Mouse (Mus musculus) megakaryocyte, embryonic 14.5 days (primary cell): Measurements from ENCODE around the gene Wdr66.

Source experiments
- FLI1 ChIP-seq: IDR thresholded peaks from 2 replicates; pipeline ENCODE4 v1.6.1; 2012; ENCODE audit warnings: low read length, inconsistent platforms, mixed read lengths
- GATA1 ChIP-seq: IDR thresholded peaks from 3 replicates; pipeline ENCODE4 v1.6.1; 2012; ENCODE audit warnings: mixed read lengths, low read length, inconsistent platforms, borderline replicate concordance

DNA sequence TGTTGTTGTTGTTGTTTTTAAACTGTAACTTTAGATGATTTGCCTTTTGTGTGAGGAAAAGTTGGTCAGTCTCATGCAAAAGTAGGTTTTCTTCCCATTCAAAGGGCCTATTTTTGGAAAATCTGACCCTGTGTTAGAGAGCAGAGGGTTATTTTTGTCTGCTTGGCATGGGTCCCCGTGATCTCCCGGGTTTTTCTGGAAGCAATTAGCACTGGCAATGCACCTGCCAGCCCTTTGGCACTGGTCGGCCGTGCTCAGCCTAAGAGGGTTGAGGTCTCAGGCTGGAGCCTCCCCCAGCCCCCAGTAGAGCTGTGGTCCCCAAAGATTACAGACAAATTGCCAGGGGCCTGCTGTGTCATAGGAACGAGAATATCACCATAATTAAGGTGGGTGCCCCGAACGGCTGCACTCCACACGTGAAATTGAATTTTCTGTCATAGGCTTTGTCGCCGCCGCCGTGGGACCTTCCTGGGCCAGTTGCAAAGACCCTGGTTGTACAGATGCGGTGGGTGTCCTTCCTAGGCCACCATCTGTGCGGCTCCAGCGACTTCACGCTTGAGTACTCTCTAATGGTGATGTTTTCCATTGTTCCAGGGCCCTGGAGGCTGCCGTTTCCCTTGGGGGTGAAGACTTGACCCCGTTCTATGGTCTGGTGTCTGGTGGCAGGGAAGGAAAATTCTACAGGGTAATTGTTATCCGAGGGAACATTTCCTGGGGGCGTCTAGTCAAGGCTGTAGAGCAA is 50.0 kb downstream of the Wdr66 start:
- no peak for TF ChIP-seq GATA1
- TF ChIP-seq FLI1: no peak
